Mouse (Mus musculus) liver, adult 2 months (tissue): ENCODE results near the gene Mkks.

ENCODE experiments used
- CTCF ChIP-seq: fragments of 200-500 bp; IDR thresholded peaks from 2 replicates; pipeline ENCODE4 v1.5.1; 2011; ENCODE audit warnings: low read depth, low read length, control low read depth
- POLR2A ChIP-seq: fragments of 200-500 bp; IDR thresholded peaks from 2 replicates; pipeline ENCODE4 v1.6.1; 2011; ENCODE audit warnings: low read length, control low read depth; ENCODE audit not compliant: insufficient read depth; ENCODE audit errors: extremely low read depth

GRCm38 (mm10) chr2:136850366-136850765, 40.8 kb downstream of the Mkks start:
- TF ChIP-seq CTCF (no peak), POLR2A (no peak)
